Mouse (Mus musculus) ES-Bruce4 (cell line): ENCODE results near the gene F8.

ENCODE experiments used
- CTCF ChIP-seq: IDR thresholded peaks from one replicate; pipeline ENCODE4 v1.8.1; 2011; ENCODE audit warnings: low read depth, low read length
- POLR2A ChIP-seq: IDR thresholded peaks from one replicate; pipeline ENCODE4 v1.8.1; 2011; ENCODE audit warnings: low read length; ENCODE audit not compliant: insufficient read depth

GRCm38 (mm10) chrX:75130467-75131160 is 251.8 kb downstream of the F8 start, which contains the start of gene Mpp1:
- no peak for TF ChIP-seq CTCF
- peak; percentile 36 for TF ChIP-seq POLR2A
